Mouse (Mus musculus) lung, embryonic 14.5 days (tissue): ENCODE data around the gene Prss46. TPM values are rescaled to one million over a fixed set of nuclear protein-coding genes. Genes with fewer than 3 reads are reported as not detected.

Experiments used
- ATAC-seq: fragments of 200-750 bp; cut with Nextera tagmentation; 2 replicates; pipeline ENCODE4 v1.8.0; 2017; ENCODE audit warnings: mild to moderate bottlenecking, moderate TSS enrichment, moderate library complexity; ENCODE audit not compliant: insufficient read depth
- DNase-seq: peaks from one replicate; pipeline ENCODE4 v3.0.0-alpha.2; 2015
- H3K27ac ChIP-seq: fragments of 300-500 bp; sonication (generic); 2 replicates; pipeline ENCODE4 v1.5.1; 2014; ENCODE audit warnings: low read depth, mild to moderate bottlenecking, moderate library complexity
- H3K27me3 ChIP-seq: fragments of 300-500 bp; sonication (generic); 2 replicates; pipeline ENCODE4 v1.6.1; 2014; ENCODE audit warnings: low read length, control low read depth; ENCODE audit not compliant: insufficient read depth
- H3K36me3 ChIP-seq: fragments of 300-500 bp; sonication (generic); 2 replicates; pipeline ENCODE4 v1.6.1; 2014; ENCODE audit warnings: control low read depth; ENCODE audit not compliant: insufficient read depth
- H3K4me1 ChIP-seq: fragments of 300-500 bp; sonication (generic); 2 replicates; pipeline ENCODE4 v1.6.1; 2014; ENCODE audit warnings: antibody characterized with exemption, control low read depth; ENCODE audit not compliant: insufficient read depth
- H3K4me2 ChIP-seq: fragments of 300-500 bp; sonication (generic); 2 replicates; pipeline ENCODE4 v1.6.1; 2014; ENCODE audit warnings: mild to moderate bottlenecking
- H3K4me3 ChIP-seq: fragments of 300-500 bp; sonication (generic); 2 replicates; pipeline ENCODE4 v1.5.1; 2014; ENCODE audit warnings: low read depth, low read length
- H3K9ac ChIP-seq: fragments of 300-500 bp; sonication (generic); 2 replicates; pipeline ENCODE4 v1.6.1; 2014
- H3K9me3 ChIP-seq: fragments of 300-500 bp; sonication (generic); 2 replicates; pipeline ENCODE4 v1.6.1; 2016; ENCODE audit warnings: low read depth, low read length, control low read depth
- CTCF ChIP-seq: IDR thresholded peaks from 2 replicates; pipeline ENCODE4 v1.5.1; 2016; ENCODE audit warnings: antibody characterized with exemption, low read depth
- WGBS: fragments of 180-500 bp; shearing (Covaris S2); extraction: QIAGEN DNeasy Blood & Tissue Kit; methylation state at CpG from one replicate; pipeline ENCODE4 v1.1.7; 2014; 5-methylcytosine and 5-hydroxymethylcytosine counted together
- polyA plus RNA-seq: library from polyadenylated mRNA; unstranded; fragments of >200 nt; fragmentation: Nextera tagmentation; extraction: Ambion mirVana; gene quantifications from 2 replicates; pipeline ENCODE4 v1.2.1, GENCODE M21; 2014

Prss46 gene
- polyA plus RNA-seq, 1 experiment from 2014 or later = not detected

DNA sequence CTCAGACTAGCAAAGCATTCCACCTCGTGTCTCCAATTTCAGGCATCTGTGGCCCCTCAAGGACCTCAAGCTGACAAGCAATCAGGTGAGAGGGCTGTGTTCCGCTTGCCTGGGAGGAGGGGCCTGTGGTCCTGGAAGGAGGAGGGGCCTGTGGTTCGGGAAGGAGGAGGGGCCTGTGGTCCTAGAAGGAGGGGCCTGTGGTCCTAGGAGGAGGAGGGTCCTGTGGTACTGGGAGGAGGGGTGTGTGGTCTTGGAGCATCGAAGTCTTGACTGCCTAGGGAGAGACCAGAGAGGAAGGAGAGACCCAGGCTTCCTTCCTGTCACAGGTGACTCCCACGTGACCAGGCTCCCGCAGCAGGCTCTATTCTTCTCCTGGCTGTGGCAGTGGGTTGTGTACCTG lies 52.3 kb downstream of the Prss46 start:
- Histone ChIP-seq H3K4me3 (no peak overlapping the region), H3K9ac (no peak overlapping the region), H3K9me3 (no peaks in the 10 kb centered on the region), H3K36me3 (no peaks in the 10 kb centered on the region), H3K4me2 (peak overlapping the region; percentile 30), H3K27me3 (no peaks in the 10 kb centered on the region), H3K27ac (no peak overlapping the region), H3K4me1 (no peaks in the 10 kb centered on the region)
- ATAC-seq = peak; percentile 54
- 6% methylated on average over 6 of the region's 6 CpGs for WGBS
- peak; percentile 14 for DNase-seq
- no peak for TF ChIP-seq CTCF

DNA sequence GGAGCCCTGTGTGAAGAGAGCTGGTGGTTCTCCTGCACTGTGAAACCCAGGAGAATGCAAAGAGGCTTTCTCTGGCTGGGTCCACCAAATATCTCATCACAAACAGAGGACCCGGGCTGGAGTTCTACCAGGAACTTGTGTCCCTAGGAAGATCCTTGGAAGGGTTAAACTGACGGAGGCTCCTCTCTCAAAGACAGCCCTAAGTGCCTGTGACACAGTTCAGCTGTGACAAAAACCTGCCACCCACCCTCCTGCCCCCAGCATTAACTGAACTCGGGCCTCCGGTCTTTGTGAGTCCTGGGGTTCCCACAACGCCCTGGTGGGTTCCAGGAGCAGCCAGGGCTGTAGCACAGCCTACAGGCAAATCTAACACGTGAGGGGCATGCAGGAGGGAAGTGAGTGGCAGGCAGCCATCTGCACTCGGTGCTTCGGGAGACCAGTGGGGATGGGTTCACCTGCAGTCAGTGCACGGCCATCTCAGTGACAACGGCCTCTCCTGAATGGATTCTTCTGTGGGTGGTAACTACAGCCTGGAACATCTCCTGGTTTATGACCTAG lies 55.2 kb downstream of the Prss46 start:
- Histone ChIP-seq H3K9ac (no peak overlapping the region), H3K27me3 (no peaks in the 10 kb centered on the region), H3K4me2 (no peak overlapping the region), H3K27ac (no peak overlapping the region), H3K4me3 (no peak overlapping the region), H3K9me3 (no peaks in the 10 kb centered on the region), H3K4me1 (no peaks in the 10 kb centered on the region), H3K36me3 (no peaks in the 10 kb centered on the region)
- peak; percentile 70 for DNase-seq
- no peak for TF ChIP-seq CTCF
- WGBS = 35% methylated on average over 10 of the region's 10 CpGs
- peak; percentile 32; the same call in 1 of the 2 replicates for ATAC-seq

DNA sequence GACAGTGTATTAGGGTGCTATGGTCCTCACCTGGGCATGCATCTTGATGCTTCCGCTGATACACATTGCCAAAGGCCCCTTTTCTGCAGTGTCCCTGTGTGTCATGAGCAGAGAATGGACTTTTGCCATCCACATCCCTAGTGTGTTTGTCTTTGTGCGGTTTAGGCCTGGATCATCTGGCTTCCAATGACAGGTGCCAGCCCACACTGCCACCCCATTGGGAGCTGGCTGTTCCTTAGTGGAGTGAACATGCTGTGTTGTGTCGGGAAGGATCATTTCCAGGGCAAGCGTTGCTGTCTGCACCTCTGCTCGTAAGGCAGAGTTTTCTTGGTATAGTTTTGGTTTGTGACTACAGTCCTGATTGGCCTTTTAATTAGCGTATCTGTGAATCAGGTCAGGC lies 56.9 kb downstream of the Prss46 start:
- DNase-seq (no peak), ATAC-seq (no peak)
- Histone ChIP-seq H3K9ac (no peak overlapping the region), H3K36me3 (no peaks in the 10 kb centered on the region), H3K27me3 (no peaks in the 10 kb centered on the region), H3K27ac (no peak overlapping the region), H3K9me3 (no peaks in the 10 kb centered on the region), H3K4me1 (no peaks in the 10 kb centered on the region), H3K4me3 (no peak overlapping the region), H3K4me2 (no peak overlapping the region)
- 86% methylated on average over 6 of the region's 6 CpGs for WGBS
- TF ChIP-seq CTCF = no peak

DNA sequence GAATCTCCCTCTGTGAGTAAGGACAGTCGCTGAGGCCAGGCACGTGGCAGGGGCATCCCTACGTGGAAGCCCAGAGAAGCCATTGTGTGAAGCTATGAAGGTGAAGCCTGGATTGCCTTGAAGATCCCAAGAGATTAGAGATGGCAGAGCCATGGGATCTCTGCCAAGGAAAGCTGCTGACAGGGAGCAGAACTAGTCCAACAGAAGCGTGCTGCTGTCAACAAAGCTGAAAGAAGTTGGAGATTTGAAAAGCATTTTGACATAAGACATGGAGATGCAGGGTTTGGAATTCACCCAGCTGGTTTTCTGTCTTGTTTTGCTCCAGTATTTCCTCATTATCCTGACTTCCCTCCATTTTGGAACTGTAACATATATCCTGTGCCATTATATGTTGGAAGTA lies 58.0 kb downstream of the Prss46 start:
- Histone ChIP-seq H3K36me3 (no peaks in the 10 kb centered on the region), H3K27ac (no peak overlapping the region), H3K27me3 (no peaks in the 10 kb centered on the region), H3K9me3 (no peaks in the 10 kb centered on the region), H3K4me1 (no peaks in the 10 kb centered on the region), H3K9ac (no peak overlapping the region), H3K4me3 (no peak overlapping the region), H3K4me2 (no peak overlapping the region)
- TF ChIP-seq CTCF = no peak
- no peak for ATAC-seq
- no peak for DNase-seq
- 78% methylated on average over 4 of the region's 4 CpGs for WGBS

Other genes starting within 250 kb of the Prss46 start
- 26.7 and 29.9 TPM in 2 replicates for gene Nradd, start 220.1 kb upstream of the Prss46 start, polyA plus RNA-seq
- gene Nbeal2, start 190.3 kb upstream of the Prss46 start, polyA plus RNA-seq = 3.2 and 3.8 TPM in 2 replicates
- 143 and 155 TPM in 2 replicates for gene Ccdc12, start 188.0 kb upstream of the Prss46 start, polyA plus RNA-seq
- gene Myl3, start 102.6 kb upstream of the Prss46 start, polyA plus RNA-seq = 1.9 TPM in 2 replicates
- 88.6 and 97.8 TPM in 2 replicates for gene Pth1r, start 97.4 kb upstream of the Prss46 start, polyA plus RNA-seq
- gene Prss42, start 46.3 kb upstream of the Prss46 start, polyA plus RNA-seq = not detected in 2 replicates
- gene Prss44, start 30.5 kb upstream of the Prss46 start, polyA plus RNA-seq = not detected in 2 replicates
- gene Prss43, start 17.8 kb upstream of the Prss46 start, polyA plus RNA-seq = not detected in 2 replicates
- gene Prss45, start 9.9 kb upstream of the Prss46 start, polyA plus RNA-seq = 0.15 TPM in 1 of 2 replicates, not detected in the other
- not detected in 2 replicates for gene Prss50, start 13.5 kb downstream of the Prss46 start, polyA plus RNA-seq
- gene Als2cl, start 35.4 kb downstream of the Prss46 start, polyA plus RNA-seq = 4.5 and 5.1 TPM in 2 replicates
- gene Tmie, start 35.6 kb downstream of the Prss46 start, polyA plus RNA-seq = 0.21 and 0.31 TPM in 2 replicates
- gene Fam240a, start 72.4 kb downstream of the Prss46 start, polyA plus RNA-seq = not detected in 2 replicates
- gene Tdgf1, start 101.7 kb downstream of the Prss46 start, polyA plus RNA-seq = not detected in 2 replicates
- 0.12 TPM in 1 of 2 replicates, not detected in the other for gene Lrrc2, start 107.0 kb downstream of the Prss46 start, polyA plus RNA-seq
- gene Rtp3, start 146.1 kb downstream of the Prss46 start, polyA plus RNA-seq = 0.15 and 0.41 TPM in 2 replicates
- 0.17 and 2.5 TPM in 2 replicates for gene Ltf, start 174.8 kb downstream of the Prss46 start, polyA plus RNA-seq
- gene Ccrl2, start 213.0 kb downstream of the Prss46 start, polyA plus RNA-seq = 2.1 and 2.9 TPM in 2 replicates